Mouse (Mus musculus): ENCODE measurements around the gene Cavin3.

Gene Cavin3

GRCm38 (mm10) chr7:105481505-105482411 is at the start of gene Cavin3:
Gene Cavin3 (minus strand): TSS chr7:105482300.
- DNase-seq (ENCODE audit: low spot score in 2 of 2), result peak; percentile 72 to 88

- DNase-seq (ENCODE audit: low spot score in 2 of 2), result no peak
Observed at GRCm38 (mm10) chr7:105528094-105528493, 46.0 kb upstream of the Cavin3 start.

GRCm38 (mm10) chr7:105527306-105527937 is 45.3 kb upstream of the Cavin3 start:
- DNase-seq (ENCODE audit: low spot score in 2 of 2), result peak in 1 of 2 experiments; percentile 8

DNA sequence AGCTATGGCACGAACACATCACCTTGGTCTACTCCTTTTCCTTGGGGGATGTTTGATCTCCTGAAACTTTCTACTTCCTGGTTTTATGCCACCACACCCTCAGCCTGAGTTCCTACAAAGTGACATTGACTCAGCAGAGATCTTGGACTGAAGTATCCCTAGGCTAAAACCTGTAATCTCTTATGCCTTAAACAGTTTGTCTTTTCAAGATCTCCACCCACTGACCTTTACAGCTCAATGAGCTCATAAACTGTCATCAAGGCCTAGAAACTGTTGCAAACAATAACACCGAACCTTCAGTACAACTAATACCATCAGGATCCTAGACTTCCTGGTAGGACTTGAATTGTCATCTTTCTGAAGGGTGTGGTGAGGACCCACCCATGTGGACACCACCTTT is 42.1 kb upstream of the Cavin3 start:
- no peak for DNase-seq (ENCODE audit: low spot score in 2 of 2)

- DNase-seq (ENCODE audit: low spot score in 2 of 2), result no peak
Observed at GRCm38 (mm10) chr7:105520201-105520600, 38.1 kb upstream of the Cavin3 start.

GRCm38 (mm10) chr7:105519771-105520170 is 37.7 kb upstream of the Cavin3 start:
- DNase-seq (ENCODE audit: low spot score in 2 of 2), result no peak

DNA sequence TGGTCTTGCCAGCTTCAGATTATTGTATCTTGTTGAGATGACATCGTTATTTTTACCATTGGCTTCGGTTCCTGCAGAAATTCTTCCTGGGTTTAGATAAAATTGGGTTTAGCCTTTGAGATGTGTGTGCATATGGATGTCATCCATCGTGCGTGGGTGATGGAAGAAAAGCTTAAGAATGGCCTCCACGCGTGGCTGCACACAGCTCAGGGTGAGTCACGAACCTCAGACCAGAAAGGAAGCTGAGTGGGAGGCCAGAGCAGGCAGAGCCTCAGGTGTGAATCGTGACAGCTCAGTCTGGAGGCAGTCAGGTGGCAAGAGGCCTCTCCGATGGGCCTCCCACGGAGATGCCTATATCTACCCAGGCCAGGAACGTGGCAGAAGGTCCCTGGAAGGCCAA is 37.2 kb upstream of the Cavin3 start:
- DNase-seq (ENCODE audit: low spot score in 2 of 2), result no peak

DNA sequence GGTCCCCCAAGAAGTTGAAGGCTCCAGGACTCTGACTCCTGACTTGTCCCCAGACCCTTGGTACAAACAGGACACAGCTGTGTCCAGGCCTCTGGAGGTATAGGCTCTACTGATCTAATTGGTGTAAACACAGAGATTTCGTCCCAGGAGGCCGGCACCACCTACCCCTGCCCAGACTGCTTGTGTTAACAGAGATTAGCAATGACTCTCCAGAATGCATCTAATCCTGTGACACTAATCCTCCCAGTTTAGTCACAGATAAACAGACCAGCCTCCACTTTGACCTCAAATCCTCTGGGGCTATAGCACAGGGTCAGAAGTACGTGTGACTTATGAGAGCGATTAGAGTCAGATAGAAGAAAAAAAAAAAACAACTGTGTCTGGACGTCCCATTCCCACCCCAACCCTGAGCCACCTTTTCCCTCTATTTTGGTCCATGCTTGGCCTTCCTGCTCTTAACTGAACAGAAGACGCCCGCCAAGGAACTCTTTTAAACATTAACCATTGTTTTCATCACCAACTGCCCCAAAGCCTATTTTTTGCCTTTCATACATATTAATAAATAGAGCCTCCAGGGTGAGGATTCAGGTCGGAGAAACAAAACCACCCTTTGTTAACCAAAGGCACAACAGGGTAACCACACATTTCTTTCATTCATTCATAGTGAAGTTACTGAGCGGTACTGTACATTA is 34.7 kb upstream of the Cavin3 start:
- DNase-seq (ENCODE audit: low spot score in 2 of 2), result no peak

- DNase-seq (ENCODE audit: low spot score in 2 of 2), result peak; percentile 27 to 64
Observed at GRCm38 (mm10) chr7:105515178-105515577, 33.1 kb upstream of the Cavin3 start.

DNA sequence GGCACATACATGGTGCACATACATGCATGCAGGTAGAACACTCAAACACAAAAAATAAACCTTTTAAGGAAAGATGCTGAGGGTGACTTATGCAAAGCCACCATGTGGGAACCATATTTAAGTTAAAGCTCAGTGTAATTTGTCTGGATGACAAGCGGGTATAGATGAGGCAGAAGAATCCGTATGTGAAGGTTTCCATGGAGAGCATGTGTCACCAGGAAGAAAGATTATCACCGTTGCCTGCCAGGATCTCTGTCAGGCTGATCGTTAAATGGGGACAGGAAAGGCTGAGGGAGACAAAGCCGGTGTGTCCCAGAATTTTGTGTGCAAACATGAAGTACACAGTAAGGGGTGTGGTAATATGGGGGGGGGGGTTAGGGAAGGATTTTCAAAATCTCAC is 32.5 kb upstream of the Cavin3 start:
- DNase-seq (ENCODE audit: low spot score in 2 of 2), result no peak

DNA sequence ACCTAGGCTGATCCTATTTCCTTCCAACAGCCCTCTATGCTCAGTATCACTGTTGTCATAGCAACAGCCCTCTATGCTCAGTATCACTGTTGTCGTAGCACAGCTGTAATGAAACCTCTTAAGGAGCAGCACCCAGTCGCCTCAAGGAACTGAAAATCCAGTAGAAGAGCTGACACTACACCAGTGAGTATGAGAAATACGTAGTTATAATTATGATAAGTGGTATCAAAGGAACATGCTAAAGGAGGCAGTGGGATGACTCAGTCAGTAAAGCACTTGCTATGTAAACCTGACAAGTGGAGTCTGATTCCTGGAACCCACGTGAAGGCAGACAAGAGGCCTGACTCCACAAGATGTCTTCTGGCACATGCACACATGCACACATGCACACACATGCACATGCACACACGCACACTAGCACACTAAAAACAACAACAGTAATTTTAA is 31.8 kb upstream of the Cavin3 start:
- DNase-seq (ENCODE audit: low spot score in 2 of 2), result no peak

GRCm38 (mm10) chr7:105510143-105510542 is 28.0 kb upstream of the Cavin3 start:
- DNase-seq (ENCODE audit: low spot score in 2 of 2), result no peak

DNA sequence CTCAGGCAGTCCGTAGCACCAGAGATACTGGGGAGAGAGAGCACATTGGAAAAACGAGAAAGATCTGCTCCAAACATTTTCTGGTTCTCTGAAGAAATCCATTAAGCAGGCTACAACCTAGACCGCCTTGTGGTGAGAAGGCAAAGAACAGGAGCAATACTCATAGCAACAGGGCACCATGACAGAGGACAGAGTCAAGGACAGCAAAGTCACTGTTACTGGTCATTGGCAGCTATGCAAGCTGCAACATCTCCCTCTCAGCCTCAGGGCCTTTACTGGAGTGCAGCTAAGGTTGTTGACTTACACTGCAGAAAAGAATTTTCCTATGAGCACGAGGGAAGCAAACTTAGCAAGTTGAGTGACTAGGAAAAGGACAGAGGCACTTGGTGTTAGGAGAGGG is 25.2 kb upstream of the Cavin3 start:
- DNase-seq (ENCODE audit: low spot score in 2 of 2), result no peak

DNA sequence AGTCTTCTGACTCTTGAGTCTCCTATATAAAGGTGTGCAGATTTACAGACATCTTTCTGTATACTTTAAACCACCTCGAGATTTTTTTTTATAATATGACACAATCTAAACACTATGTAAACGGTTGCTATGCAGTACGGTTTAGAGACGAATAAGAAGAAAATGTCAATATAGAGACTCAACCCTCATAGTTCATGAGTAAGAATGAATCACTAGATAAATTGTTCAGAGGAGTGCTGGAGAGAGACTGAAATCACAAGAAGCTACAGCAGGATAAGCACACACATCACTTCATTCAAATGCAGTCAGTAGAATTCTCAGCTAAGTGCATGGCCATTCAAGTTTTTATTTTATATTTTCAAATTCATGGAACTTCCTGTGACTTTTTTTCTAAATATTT is 19.9 kb upstream of the Cavin3 start:
- no peak for DNase-seq (ENCODE audit: low spot score in 2 of 2)

- DNase-seq (ENCODE audit: low spot score in 2 of 2), result no peak
Observed at GRCm38 (mm10) chr7:105499676-105500075, 17.6 kb upstream of the Cavin3 start.

GRCm38 (mm10) chr7:105498854-105499492 is 16.9 kb upstream of the Cavin3 start:
- DNase-seq (ENCODE audit: low spot score in 2 of 2), result no peak

DNA sequence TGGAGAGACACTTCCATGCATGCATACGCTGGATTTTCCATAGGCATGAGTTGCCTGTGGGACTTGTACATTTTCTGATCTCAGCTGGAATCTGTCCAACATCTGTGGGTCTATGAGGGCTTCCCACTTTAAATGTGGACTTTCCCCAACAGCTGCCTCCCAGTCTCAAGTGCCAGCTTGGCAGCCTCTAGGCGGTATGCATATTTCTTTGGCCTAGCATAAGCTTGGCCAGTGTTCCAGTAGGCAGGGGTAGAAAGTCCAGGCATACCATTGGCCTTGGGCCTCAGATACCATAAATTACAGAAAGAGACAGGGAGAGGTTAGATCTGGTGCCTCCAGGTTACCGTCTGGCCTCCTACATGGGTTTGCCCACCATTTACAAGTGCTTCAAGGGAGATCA is 15.8 kb upstream of the Cavin3 start:
- DNase-seq (ENCODE audit: low spot score in 2 of 2), result no peak

GRCm38 (mm10) chr7:105487104-105487876 is 5.2 kb upstream of the Cavin3 start:
- no peak for DNase-seq (ENCODE audit: low spot score in 2 of 2)

DNA sequence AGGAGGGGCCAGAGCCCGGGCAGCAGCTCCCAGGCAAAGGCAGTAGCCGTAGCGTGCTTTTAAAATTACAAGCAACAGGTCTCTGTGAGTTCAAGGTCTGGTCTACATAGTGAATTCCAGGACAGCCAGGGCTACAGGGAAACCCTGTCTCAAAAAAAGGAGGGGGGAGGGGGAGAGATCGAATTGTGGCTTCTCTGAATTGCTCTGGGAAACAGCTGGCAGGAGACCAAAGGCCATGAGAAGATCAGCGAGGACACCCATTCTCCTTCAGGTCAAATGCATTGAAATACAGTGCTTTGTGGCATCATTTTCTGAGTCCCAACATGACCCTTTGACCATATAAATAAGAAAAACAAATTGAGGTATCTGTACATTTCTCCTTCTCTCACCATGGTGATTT is 2.9 kb upstream of the Cavin3 start:
- DNase-seq (ENCODE audit: low spot score in 2 of 2), result no peak

DNA sequence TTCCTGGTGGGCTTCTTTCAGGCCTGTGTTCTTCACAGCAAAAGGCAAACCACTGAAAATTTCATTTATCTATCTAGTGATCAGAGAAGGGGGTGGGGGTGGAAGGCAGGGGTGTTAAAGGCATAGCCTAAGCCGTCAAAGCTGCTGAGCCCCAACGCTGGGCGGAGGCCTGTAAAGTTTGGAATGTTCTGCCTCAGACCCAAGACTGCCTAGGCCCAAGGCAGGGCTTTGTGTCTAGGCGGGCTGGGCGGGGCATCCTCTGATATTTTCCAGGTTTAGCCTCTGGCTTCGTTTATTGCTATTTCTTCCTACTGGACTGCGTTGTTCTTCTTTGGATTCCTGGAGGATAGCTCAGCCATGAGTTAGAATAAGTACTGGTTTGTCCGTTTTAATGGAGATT is 326 bp upstream of the Cavin3 start:
- peak; percentile 23 to 72 for DNase-seq (ENCODE audit: low spot score in 2 of 2)
